Mouse (Mus musculus) adrenal gland, adult 18-20 months (tissue): ENCODE measurements around the gene Htr6. TPM values are rescaled to one million over a fixed set of nuclear protein-coding genes. Genes with fewer than 3 reads are reported as not detected.

ENCODE experiments used
- DNase-seq, 2 experiments: peaks; one replicate each; pipeline ENCODE4 v3.0.0; 2021 to 2022; ENCODE audit warnings: low spot score in 2 of 2
- total RNA-seq, 2 experiments: library from RNA; stranded (reverse); gene quantifications; 1 replicate in 1 of 2; 2 replicates in 1 of 2; pipeline ENCODE4 v1.2.3; 2021

Gene Htr6
- total RNA-seq, 2 experiments from 2014 or later, result 0.23 to 0.42 TPM

DNA sequence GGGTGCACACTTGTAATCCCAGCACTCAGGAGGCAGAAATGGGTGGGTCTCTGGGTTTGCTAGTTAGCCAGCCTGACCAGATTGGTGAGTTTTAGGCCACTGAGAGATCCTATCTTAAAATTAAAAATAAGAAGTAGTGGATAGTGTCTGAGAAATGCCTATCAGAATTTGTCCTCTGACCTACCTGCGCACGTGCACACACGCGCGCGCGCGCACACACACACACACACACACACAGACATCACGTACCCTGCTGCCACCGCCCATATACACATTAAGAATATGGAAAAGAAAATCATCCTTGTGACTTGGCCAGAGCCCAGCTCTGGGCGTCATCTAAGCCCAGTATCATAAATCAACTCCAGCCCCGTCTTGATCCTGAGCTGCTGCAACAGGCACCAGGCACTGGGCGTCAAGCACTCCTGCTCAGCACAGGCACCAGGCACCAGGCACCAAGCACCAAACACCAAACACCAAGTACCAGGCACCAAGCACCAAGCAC is 64.1 kb downstream of the Htr6 start:
- DNase-seq, result no peak

Other genes with a start within 250 kb of the Htr6 start
- 10 to 100 TPM; 10.7 to 22.4 TPM for gene Pla2g5, start 212.1 kb downstream of the Htr6 start, total RNA-seq
- gene Gm13030, start 201.6 kb downstream of the Htr6 start, total RNA-seq, result not detected
- gene Pla2g2e, start 197.6 kb downstream of the Htr6 start, total RNA-seq, result 1 to 10 TPM; 1.6 to 3.1 TPM
- gene Otud3, start 161.6 kb downstream of the Htr6 start, total RNA-seq, result 10 to 100 TPM; 12.3 to 13.1 TPM
- gene Rnf186, start 108.5 kb downstream of the Htr6 start, total RNA-seq, result not detected
- 10 to 100 TPM; 15.1 to 19.0 TPM for gene Tmco4, start 102.7 kb downstream of the Htr6 start, total RNA-seq
- gene Nbl1, start 17.4 kb upstream of the Htr6 start, total RNA-seq, result 10 to 100 TPM; 47.8 to 57.5 TPM
- gene Minos1, start 55.5 kb upstream of the Htr6 start, total RNA-seq, result 100 to 1,000 TPM; 380 to 443 TPM
- gene Capzb, start 117.3 kb upstream of the Htr6 start, total RNA-seq, result 100 to 1,000 TPM; 351 to 362 TPM
- gene Pqlc2, start 235.1 kb upstream of the Htr6 start, total RNA-seq, result 1 to 10 TPM; 8.8 to 9.2 TPM
- 10 to 100 TPM; 59.3 to 71.3 TPM for gene Akr7a5, start 235.2 kb upstream of the Htr6 start, total RNA-seq